Mouse (Mus musculus) retina, adult 2 months (tissue): ENCODE results near the gene Fam198b.

ENCODE experiments used
- DNase-seq: peaks from one replicate; pipeline ENCODE4 v3.0.0-alpha.2; 2012; ENCODE audit warnings: low read depth, low spot score

Fam198b gene

GRCm38 (mm10) chr3:79885686-79886356 lies 1.5 kb downstream of the Fam198b start:
- no peak for DNase-seq

DNA sequence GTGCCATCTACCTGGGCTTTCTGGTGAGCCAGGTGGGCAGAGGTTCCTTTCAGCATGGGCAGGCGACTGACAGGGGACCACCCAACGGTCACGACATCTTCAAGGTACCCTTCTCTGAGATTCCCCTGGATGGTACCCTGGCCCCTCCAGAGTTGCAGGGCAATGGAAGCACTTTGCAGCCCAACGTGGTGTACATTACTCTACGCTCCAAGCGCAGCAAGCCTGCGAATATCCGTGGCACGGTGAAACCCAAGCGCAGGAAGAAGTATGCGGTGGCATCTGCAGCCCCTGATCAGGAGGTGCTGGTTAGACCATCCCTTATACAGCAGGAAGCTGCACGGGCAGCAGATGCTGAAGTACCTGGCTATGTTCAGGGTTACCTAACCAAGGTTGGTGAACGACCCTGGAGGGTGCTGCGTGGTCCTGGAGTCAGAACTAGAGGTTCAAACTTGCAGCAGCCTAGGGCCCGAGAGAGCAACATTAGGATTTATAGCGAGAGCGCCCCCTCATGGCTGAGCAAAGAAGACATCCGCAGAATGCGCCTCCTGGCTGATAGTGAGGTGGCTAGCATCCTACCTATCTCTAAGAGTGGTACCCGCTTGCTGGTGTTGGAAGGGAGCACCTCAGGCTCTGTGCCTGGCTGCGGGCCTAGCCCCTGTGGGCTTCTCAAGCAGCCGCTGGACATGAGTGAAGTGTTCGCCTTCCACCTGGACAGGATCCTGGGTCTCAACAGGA lies 2.2 kb downstream of the Fam198b start:
- DNase-seq: no peak

DNA sequence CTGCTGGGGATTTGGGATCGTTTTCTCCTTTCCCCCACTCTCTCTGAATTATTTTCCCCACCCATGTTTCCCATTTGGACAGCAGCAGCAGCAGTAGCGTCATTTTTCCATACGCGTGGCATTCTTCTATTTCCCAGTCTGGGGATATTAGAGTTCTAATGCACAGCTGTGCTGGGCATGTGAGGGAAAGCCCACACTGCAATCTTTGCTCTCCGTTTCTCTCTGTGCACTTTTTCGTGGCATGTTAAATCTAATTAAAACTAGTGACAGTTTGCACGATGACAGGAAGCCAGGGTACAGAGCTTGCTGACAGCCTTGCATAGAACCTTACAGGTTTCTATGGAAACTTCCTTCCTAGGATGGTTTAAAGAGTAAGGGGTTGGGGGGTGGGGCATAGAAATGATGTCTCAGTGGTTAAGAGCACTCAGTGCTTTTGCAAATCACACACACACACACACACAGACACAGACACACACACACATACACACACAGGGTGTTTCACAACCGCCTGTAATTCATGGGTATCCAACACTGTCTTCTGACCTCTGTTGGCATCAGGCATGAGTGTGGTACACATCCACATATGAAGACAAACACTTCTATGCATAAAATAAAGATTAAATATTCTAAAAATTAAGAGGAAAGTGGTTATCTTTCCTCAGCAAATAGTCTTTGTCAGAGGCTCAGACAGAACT lies 3.0 kb downstream of the Fam198b start:
- DNase-seq: no peak

GRCm38 (mm10) chr3:79887966-79888365 lies 3.6 kb downstream of the Fam198b start:
- DNase-seq: no peak

DNA sequence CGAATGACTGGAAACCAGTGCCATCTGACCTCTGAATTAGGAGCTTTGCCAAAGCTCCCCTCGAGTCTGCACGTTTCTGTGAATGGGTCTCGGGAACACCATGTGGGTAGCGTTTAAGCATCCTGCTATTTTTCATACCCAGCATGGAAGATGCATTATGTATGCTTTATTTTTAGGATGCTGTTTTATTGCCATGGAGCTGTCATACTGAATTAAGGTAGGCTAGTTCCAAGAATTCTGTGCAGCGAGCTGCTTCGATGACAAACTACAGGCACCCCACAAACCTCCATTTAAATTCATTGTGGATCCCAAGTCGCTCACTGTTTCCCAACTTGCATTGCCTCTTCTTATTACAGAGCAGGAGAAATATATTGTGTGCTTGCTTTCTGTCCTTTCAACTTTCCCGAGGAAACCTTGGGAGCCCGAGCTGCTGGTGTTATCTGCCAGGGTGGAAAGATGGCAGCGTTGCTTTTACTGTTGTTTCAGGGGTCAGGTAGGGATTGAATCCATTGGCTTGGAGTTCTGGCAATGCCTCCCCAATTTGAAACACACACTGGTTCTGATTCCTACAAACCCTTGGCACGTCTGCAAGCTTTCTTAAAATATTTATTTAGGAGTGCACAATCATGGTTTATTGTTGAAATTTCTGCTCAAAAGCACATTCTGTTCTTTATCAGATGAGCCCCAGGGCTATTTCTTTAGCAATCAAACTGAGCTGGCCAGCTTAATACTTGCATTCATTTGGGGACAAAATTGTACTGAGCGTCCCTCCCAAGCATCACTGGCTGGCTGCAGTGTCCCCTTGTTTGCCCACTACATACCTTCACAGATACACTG lies 13.4 kb downstream of the Fam198b start:
- no peak for DNase-seq

DNA sequence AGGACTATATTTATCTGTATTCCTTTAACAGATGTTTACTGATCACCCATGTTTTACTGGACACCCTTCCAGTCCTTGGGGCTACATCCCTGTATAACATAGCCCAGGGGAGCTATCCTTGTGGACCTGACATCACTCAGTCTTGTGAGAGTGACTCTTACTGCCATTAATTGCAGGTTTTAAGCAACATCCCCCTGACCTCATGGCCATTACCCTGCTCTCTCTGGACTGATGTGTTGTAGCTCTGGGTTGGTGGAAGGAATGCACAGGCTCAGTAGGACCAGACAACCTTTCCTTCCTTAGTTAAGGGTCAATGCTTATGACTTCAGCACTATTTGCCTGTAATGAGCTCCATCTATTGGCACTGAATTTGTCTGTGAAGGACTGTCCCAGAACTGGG lies 14.2 kb downstream of the Fam198b start:
- no peak for DNase-seq

GRCm38 (mm10) chr3:79899906-79900305 lies 15.6 kb downstream of the Fam198b start:
- DNase-seq: no peak

DNA sequence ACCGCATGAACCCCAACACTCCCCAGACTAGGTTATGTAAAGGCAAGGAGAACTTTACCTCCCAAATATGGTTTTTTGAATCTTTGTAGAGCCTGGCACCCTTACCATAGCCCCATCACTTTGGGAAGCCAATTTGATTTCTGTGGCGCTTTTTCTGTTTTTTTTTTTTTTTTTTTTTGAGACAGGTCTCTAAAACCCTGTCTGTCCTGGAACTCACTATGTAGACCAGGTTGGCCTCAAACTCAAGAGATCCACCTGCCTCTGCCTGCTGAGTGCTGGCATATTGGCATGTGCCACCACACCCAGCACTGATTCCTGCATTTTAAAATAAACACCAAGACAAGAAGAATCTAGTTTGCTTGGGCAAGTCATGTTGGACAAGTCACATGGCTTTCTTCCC lies 16.2 kb downstream of the Fam198b start:
- no peak for DNase-seq

GRCm38 (mm10) chr3:79901321-79901720 lies 17.0 kb downstream of the Fam198b start:
- DNase-seq: no peak

DNA sequence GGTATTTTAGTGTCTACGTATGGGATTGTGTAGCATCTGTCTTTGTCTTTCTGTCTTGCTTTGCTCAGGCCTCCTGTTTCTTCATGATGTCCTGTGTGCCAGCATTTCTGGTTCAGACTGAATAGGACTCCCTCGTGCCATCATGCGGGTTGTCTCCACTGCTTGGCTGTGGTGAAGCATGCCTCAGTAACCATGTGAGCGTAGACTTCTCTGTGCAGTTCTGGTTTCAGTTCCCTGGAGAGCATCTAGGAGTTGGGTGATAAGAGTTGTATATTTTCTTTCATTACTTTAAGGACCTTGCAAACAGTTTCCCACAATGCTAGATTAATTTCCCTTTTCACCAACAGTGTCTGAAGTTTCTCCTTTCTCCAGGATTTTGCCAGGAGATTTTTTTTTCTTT lies 17.4 kb downstream of the Fam198b start:
- no peak for DNase-seq

- no peak for DNase-seq
Observed at GRCm38 (mm10) chr3:79903803-79904202, 19.5 kb downstream of the Fam198b start.

GRCm38 (mm10) chr3:79904238-79904757 lies 20.0 kb downstream of the Fam198b start:
- DNase-seq: no peak

GRCm38 (mm10) chr3:79905397-79905796 lies 21.1 kb downstream of the Fam198b start:
- DNase-seq: no peak

- DNase-seq: no peak
Observed at GRCm38 (mm10) chr3:79906250-79907045, 22.1 kb downstream of the Fam198b start.

- no peak for DNase-seq
Observed at GRCm38 (mm10) chr3:79907223-79907622, 22.9 kb downstream of the Fam198b start.

- DNase-seq: no peak
Observed at GRCm38 (mm10) chr3:79910375-79911141, 26.2 kb downstream of the Fam198b start.

- DNase-seq: no peak
Observed at GRCm38 (mm10) chr3:79911166-79911565, 26.8 kb downstream of the Fam198b start.

DNA sequence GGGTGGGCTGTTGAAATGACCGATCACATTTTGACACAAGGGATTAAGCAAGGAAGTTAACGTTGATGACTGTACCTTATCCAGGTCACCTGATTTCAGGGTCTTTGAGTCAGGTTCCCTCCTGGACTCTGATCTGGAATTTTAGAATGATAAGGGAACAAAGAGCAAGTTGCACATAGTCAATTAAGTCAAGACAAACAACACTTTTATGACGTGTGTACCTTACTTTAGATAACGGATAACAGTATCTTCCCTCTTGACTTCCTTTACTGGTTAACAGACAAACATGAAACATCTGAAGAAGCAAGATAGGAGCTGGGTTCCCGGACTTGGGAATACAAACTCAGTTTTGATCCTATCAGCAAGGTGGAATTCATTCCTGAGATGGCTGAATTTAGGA lies 29.7 kb downstream of the Fam198b start:
- no peak for DNase-seq

DNA sequence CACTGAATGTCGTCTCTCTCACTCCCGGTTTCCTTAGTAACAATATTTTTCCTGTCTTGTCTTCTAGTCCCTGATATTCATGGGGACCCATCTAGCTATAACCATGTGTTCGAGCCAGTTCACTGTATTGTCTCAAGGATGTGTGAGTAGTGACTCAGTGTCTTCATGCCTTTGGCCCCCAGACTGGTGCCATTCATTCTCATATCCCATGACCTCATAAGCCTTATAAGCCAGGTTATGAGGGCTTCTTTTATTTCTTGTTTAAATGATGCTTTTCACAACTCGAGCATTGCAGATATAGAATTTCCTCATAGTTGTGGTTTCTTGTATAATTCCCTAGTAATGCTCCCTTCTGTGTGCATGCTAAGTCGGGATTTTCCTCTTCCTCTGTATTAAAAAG lies 31.9 kb downstream of the Fam198b start:
- no peak for DNase-seq

GRCm38 (mm10) chr3:79918761-79919160 lies 34.4 kb downstream of the Fam198b start:
- DNase-seq: no peak
